Mouse (Mus musculus): ENCODE measurements around the gene Cfap73. TPM values are rescaled to one million over a fixed set of nuclear protein-coding genes. Genes with fewer than 3 reads are reported as not detected.

Gene Cfap73
- total RNA-seq (2017) = not detected in 2 replicates

DNA sequence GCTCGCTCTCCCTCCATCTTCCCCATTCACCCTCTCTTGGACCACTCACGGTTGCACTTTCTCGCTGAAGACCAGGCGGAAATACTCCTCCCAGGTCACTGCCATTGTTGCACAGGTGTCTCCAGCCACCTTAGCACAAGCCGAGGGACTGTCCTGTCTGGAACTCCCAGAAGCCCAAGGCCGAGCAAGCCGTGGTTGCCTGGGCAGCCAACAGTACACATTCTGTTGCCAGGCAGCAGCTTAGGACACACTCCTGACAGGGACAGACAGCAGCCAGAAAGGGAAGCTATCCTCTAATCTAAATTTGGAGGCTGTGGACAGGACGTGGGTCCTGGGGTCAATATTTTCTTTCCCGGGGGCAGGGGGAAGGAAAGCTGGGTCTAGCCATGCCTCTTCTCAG, at the start of gene Cfap73:
TSS of gene Cfap73 (minus strand) at position 105 of the 400 bp plus-strand sequence.
- no peak for ATAC-seq (replicated peaks; ENCODE audit: low read depth, poor library complexity, severe bottlenecking)

DNA sequence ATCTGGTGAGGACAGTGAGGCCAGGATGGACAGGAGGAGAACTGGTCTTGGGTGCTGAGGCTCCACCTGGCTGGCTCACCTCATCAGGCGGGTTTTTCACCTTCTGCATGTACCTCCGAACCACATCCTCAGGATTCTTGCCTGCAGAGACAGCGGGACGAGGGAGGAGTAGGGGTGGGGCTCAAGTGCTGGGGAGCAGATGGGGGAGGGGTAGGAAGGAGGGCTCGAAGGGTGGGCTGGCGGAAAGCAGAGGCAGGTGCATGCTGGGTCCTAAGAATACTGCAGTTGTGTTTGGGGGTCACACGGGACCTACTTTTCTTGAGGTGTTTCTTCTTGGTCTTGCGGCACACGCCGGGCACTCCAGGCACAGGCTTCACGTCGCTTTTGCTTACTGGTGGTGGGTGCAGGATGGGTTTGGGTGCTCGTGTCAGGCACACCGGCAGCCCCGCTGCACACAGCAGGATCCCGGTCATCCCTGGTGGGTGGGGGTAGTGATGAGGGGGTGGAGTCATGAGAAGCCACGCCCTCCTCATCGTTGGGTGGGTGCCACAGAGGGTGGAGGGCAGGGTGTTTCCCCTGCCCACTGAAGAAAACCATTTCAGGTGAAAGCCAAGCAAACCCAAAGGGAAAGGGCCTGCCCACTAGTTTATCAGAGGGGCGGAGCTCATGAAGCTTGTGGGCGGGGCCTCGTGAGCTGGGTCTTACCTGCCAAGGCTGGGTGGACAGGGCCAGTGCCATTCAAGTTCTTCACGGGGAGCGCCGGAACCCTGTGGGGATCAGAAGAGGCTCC, 49.1 kb upstream of the Cfap73 start:
- no peak for ATAC-seq (replicated peaks; ENCODE audit: low read depth, poor library complexity, severe bottlenecking)

DNA sequence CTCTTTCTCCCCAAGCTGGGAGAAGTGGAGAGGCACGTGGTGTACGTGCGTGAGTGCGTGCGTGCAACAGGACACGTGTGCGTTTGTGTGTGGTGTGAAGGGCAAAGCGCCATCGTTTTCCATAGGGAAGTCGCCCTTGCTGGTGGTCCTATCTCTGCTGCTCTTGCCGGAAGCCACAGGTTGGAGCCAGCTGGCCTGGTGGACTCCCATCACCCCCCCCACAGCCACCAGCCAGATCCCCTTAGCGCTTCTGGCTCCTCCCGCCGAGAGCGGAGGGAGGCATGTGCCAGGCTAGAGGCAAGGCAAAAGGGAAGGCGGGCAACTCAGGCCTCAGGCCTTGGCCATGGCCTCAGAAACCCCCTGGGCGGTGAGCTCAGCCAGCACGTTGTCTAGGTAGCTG, 46.9 kb upstream of the Cfap73 start:
- no peak for ATAC-seq (replicated peaks; ENCODE audit: low read depth, poor library complexity, severe bottlenecking)

DNA sequence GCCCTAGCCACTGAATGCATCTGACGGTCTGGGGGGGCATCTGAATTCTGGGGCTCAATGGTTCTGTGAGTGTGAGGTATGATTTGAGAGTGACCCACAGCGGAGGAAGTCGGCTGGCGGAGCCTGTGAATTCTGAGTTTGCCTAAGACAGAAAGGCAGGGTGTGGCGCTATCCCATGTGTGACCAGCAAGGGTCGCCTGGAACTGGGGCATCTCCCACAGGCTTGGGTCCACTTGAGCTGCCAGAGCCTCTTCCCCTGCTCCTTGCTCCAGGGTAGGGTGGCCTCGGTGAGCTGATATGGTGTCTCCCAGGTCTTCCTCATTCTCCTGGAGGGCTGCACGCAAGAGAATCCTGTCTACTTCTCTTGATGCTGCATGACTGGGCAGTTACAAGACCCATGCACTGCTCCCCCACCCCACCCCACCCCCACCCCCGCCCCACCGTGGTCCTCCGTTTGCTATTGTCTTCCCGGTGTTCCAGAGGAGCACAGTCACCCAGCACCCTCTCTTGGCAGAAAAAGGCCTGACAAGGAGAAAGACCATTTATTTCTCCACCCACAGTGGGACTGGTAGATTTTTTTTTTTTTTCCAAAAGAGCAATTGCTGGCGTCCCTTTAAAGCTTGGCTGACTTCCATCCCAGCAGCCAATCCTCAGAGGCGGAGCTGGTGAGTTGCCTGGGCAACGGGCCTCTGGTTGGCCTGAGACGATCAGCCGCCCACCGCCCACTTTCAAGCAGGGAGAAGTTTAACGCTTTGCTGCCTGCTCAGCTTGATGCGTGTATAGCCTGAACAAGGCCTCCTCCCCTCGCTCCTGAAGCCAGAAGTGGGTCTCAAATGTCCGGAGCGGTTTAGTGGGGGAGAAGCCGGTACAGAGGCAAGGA, 45.9 kb upstream of the Cfap73 start:
- peak; percentile 55 for ATAC-seq (replicated peaks; ENCODE audit: low read depth, poor library complexity, severe bottlenecking)

DNA sequence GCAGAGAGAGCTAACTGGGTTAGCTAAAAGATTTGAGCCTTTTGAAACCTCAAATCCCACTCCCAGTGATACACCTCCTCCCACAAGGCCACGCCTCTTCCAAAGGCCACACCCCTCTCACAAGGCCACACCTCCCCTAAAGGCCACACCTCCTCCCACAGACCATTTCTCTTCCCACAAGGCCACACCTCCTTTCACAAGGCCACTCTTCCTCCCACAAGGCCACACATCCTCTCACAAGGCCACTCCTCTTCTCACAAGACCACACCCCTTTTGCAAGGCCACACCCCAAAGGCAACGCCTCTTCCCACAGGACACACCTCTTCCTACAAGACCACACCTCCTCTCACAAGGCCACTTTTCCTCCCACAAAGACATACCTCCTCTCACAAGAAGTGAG, 43.5 kb upstream of the Cfap73 start:
- ATAC-seq (replicated peaks; ENCODE audit: low read depth, poor library complexity, severe bottlenecking) = peak; percentile 23

DNA sequence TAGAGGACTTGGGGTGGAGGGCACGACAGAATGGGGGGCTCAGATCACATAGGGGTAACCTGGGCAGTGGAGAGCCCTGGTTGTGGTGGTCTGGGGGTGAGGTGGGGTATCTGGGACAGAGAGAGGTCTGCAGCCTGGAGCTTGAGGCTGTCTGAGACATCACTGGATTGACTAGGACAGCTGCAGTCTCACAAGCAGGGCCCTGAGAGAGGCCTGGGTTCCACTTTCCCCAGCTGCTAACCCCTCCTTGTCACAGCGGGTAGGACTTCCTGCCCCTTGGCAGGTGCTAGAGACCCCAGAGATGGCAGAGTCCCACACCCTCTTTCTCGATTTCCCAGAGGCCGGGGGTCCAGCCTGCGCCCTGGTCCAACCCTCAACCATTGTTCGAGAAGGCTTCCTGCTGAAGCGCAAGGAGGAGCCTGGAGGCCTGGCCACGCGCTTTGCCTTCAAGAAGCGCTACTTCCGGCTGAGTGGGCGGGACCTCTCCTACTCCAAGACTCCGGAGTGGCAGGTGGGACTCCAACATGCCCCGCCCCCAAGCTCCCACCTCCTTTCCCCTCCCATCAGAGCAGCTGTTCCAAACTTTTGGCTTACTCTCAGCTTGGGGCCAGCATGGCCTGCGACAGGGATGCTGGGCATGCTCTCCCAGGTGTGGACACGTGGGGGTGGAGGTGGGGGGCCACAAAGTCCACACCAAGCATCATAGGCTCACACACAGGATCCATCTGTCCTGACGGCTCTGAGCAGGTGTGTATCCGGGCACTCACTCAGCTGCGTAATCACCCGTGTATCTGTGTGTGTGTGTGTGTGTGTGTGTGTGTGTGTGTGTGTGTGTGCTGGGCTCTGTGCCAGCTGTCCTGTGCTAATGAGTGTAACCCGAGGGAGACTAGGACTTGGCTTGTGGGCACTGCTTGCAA, 40.5 kb upstream of the Cfap73 start:
- ATAC-seq (replicated peaks; ENCODE audit: low read depth, poor library complexity, severe bottlenecking) = no peak

DNA sequence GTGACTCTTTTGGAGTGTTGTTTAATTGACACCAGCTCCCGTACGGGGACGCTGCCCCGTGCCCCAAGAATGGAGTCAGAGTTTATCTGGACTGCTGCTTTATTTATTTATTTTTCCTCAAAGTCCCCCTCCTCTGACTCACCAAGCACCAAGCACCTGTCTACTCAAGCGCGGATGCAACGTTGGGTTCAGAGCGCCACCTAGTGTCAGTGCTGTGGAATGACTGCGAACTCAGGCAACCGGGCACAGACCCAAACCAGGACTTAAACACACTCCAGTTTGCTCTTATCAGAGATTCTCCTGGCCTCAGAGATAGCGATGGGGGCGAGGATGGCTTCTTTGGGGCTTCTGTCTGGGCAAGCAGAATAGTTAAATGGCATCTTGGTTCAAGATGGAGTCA, 39.6 kb upstream of the Cfap73 start:
- peak; percentile 78 for ATAC-seq (replicated peaks; ENCODE audit: low read depth, poor library complexity, severe bottlenecking)

DNA sequence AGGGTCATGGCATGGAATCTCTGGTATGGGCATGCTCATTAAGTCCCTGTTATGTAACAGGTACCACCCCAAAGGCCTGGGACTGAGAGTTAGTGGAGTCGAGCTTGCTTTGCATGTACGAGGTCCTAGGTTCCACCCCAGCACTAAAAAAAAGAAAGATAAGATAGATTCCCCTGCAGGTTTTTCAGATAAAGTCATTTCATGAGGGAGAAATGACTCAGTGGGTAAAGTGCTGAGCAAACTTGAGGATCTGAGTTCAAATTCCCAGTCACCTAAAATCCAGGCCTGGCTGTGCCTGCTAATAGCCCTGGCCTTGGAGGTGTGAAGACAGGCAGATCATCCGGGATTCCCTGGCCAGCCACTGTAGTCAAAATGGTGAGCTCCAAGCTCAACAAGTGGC, 37.8 kb upstream of the Cfap73 start:
- ATAC-seq (replicated peaks; ENCODE audit: low read depth, poor library complexity, severe bottlenecking) = no peak

DNA sequence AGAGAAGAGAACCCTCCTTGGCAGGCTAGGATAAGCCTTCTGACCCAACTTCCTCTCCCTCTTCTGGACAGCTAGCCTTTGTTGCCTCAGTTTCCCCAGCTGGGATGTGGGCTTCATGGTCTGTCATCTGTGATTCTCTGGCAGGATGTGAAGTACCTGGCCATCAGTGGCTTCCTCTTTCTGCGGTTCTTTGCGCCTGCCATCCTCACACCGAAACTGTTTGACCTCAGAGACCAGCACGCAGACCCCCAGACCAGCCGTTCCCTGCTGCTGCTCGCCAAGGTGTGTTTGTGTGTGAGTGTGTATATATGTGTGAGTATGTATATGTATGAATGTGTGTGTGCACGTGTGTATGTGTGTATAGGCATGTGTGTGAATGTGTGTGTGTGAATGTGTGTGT, 36.1 kb upstream of the Cfap73 start:
- no peak for ATAC-seq (replicated peaks; ENCODE audit: low read depth, poor library complexity, severe bottlenecking)

DNA sequence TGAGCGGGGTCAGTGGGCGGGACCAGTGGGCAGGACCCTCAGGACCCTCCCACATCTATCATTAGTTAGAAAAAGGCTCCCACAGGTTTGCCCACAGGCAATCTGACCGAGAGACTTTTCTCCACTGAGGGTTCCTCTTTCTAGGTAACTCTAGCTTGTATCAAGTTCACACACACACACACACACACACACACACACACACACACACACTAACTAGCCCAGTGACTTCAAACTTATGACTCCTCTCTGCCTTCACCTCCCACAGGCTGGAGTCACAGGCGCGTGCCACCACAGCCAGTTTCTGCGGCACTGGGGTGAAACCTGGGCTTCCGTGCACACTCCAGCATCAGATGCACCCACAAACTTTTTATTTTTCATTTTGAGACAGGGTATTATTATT, 34.7 kb upstream of the Cfap73 start:
- ATAC-seq (replicated peaks; ENCODE audit: low read depth, poor library complexity, severe bottlenecking) = no peak

DNA sequence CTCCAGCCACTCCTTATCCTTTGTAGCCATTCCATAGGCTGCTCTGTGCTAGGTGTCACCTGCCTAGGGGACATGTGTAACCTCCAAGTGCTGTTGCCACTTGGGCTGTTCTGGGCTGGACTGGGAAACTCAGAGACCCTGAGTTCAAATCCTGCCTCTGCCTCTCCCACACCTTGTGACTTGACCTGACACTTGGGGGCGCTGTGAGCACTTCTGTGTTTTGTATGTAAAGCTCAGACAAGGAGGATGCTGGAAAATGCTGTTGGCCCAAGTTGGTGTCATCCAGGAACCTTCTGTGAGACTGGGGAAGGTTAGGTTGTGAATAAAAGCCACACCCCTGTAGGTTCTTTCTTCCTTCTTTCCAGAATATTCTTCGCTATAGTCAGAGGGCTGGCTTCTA, 30.9 kb upstream of the Cfap73 start:
- ATAC-seq (replicated peaks; ENCODE audit: low read depth, poor library complexity, severe bottlenecking) = no peak

DNA sequence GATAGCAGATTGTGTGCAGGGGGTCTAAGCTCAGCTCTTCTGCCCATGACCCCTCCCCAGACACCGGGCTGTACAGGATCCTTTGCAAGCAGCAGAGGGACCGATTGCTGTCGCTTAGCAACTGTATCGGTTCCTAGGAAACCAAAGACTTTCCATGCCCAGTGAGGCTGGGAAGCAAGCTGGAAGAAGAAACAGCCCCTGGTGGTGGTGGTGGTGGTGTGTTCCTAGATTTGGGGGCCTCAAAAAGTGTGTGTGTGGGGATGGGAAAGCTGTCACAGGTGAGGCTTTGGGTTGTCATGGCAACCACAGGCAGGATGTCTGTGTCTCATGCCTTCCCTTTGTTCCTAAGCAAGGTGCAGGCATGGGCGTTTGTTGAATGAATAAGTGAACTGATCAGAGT, 26.8 kb upstream of the Cfap73 start:
- ATAC-seq (replicated peaks; ENCODE audit: low read depth, poor library complexity, severe bottlenecking) = no peak

DNA sequence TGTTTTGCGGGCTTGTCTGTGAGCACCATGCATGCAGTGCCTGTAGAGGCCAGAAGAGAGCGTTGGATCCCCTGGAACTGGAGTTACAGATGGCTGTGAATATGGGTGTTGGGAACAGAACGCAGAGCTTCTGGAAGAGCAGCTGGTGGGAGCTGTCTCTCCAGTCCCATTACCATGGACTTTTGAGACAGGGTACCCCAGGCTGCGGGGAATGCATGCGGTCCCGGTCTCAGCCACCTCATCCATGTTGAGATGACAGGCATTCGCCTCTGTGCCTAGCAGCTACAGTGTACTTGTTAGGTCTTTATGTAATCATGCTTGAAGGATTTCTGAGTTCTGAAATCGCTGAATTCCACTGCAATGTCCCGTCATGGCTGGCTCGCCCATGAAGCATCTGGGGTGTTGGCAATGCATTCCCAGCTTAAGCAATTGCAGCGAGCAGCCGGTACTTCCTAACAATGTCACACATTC, 22.3 kb upstream of the Cfap73 start:
- ATAC-seq (replicated peaks; ENCODE audit: low read depth, poor library complexity, severe bottlenecking) = no peak

DNA sequence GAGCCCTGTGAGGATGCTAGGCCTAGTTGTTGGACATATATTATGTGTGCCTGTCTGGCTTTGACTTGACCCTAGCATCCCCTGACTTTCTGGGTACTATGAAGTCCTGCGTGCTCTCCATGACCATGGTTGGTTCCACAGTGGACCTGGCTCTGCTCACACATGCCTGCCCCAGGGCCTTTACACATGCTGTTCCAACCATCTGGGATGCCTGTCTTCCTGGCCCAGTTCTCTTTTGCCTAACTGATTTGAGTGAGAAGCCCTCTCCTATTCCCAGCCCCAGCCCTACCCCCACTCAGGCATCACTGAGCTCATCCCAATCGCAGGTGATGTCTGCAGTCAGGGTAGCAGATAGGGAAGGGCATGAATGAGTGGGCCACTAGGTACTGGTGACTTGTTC, 19.8 kb upstream of the Cfap73 start:
- no peak for ATAC-seq (replicated peaks; ENCODE audit: low read depth, poor library complexity, severe bottlenecking)

DNA sequence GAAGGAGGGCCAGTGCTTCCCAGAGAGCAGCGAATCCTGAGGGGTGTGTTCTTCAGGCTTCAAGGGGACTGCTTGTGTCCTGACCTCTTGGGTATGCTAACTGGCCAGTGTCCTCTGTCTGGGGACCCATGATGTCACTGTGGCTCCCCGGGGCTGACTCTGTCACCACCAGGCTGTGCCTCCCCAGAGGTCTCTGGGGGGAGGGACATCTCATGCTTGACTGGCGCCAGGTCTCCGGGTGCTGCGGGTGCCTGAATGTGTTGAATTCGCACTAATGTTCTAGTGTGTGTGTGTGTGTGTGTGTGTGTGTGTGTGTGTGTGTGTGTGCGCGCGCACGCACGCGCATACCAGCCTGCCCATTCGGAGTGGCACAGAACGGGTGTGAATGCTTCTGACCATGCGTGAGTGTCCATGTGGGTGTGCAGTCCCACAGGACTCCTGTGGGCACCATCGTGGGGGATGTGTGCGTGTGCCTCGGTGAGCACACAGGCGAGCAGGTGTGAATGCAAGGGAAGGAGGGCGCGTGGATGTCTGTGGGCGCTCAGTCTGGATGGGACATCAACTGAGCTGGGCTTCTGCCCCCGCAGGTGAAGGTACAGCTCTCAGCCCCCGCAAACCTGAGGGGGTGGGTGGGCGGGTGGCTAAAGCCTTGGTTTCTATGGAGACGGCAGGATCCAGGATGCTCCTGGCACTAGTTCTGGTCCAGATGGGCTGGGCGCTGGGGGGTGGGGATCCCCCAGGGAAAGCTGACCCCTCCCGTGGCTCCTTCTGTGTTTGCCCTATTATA, 19.1 kb upstream of the Cfap73 start:
- ATAC-seq (replicated peaks; ENCODE audit: low read depth, poor library complexity, severe bottlenecking) = no peak

DNA sequence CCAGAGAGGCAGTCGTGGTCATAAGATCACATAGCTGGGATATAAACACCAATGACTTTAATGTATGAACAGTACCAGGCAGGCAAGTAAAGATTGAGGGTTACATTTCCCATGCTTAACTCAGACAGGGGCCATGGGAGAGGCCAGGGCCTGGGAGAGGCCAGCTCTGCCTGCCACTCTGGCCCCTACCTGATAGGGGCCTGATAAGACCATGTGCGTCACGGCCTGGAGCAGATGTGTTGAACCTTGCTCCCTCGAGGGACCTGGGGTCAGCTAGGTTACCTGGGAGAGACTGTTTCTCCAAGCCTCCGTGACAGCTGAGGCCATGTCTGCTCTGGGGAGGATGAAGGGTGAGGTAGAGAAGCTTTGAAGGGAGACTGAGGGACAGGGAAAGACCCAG, 17.2 kb upstream of the Cfap73 start:
- ATAC-seq (replicated peaks; ENCODE audit: low read depth, poor library complexity, severe bottlenecking) = no peak

DNA sequence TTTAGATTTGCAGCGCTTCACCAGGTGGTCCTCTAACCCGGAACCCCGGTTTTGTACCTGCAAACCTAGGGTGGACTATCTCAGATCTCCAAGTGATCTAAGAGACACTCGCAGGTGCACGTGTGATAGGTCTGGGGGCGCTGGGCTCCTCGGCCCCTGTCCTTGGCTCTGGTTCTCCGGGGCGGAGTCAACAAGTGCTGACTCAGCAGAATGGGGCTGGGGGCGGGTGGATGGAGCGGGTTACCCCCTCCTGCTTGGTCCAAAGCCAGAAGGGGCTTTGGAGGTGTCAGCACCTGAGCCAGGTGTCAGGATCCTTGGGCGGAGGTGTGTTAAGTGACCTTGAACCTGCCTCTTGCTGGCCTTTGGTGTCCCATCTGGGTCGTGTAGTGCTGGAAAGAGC, 15.9 kb upstream of the Cfap73 start:
- no peak for ATAC-seq (replicated peaks; ENCODE audit: low read depth, poor library complexity, severe bottlenecking)

DNA sequence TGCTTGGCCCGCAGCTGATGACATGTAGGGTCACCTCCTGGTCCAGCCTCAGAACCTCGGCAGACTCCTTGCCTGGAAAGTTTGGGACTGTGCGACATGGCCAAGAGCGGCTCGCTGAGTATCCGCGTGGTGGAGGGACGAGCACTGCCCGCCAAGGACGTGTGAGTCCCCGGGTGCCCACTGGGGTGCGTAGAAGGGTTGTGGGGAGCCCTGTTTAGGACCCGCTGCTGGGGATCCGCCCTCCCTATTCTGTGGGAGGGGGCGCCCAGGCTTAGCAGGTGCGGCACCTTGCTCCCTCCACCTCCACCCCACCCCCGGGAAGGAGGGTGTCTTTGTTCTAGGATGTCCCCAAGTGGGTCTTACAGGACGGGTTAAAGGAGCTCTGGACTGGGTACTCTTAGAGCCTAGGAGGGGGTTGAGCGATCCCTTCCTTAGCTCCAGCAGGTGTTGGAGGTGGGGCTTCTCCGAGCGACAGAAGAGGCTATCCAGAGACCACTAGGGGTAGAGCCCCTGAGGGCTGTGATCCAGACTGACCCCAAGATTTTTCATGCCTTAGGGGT, 15.4 kb upstream of the Cfap73 start:
- no peak for ATAC-seq (replicated peaks; ENCODE audit: low read depth, poor library complexity, severe bottlenecking)
